Mouse (Mus musculus) midbrain, embryonic 13.5 days (tissue): ENCODE results near the gene Atp5j2. TPM values are rescaled to one million over a fixed set of nuclear protein-coding genes. Genes with fewer than 3 reads are reported as not detected.

Source experiments
- ATAC-seq: fragments of 200-750 bp; cut with Nextera tagmentation; 2 replicates; pipeline ENCODE4 v1.8.0; 2017; ENCODE audit warnings: mild to moderate bottlenecking, moderate TSS enrichment, moderate library complexity
- H3K27ac ChIP-seq: fragments of 300-500 bp; sonication (generic); 2 replicates; pipeline ENCODE4 v1.5.1; 2015; ENCODE audit warnings: inconsistent platforms, mild to moderate bottlenecking, moderate library complexity
- H3K27me3 ChIP-seq: fragments of 300-500 bp; sonication (generic); 2 replicates; pipeline ENCODE4 v1.6.1; 2015; ENCODE audit warnings: mild to moderate bottlenecking, inconsistent platforms
- H3K36me3 ChIP-seq: fragments of 300-500 bp; sonication (generic); 2 replicates; pipeline ENCODE4 v1.6.1; 2015; ENCODE audit warnings: mild to moderate bottlenecking, inconsistent platforms
- H3K4me1 ChIP-seq: fragments of 300-500 bp; sonication (generic); replicated peaks from 2 replicates; pipeline ENCODE4 v1.6.1; 2015; ENCODE audit warnings: inconsistent platforms
- H3K4me2 ChIP-seq: fragments of 300-500 bp; sonication (generic); replicated peaks from 2 replicates; pipeline ENCODE4 v1.6.1; 2015; ENCODE audit warnings: moderate library complexity, mild to moderate bottlenecking, inconsistent platforms
- H3K4me3 ChIP-seq: fragments of 300-500 bp; sonication (generic); replicated peaks from 2 replicates; pipeline ENCODE4 v1.5.1; 2015; ENCODE audit warnings: mild to moderate bottlenecking, inconsistent platforms
- H3K9ac ChIP-seq: fragments of 300-500 bp; sonication (generic); replicated peaks from 2 replicates; pipeline ENCODE4 v1.6.1; 2015; ENCODE audit warnings: mild to moderate bottlenecking, inconsistent platforms
- H3K9me3 ChIP-seq: fragments of 300-500 bp; sonication (generic); 2 replicates; pipeline ENCODE4 v1.6.1; 2016; ENCODE audit warnings: mild to moderate bottlenecking, inconsistent platforms
- WGBS: fragments of 180-500 bp; shearing (Covaris S2); methylation state at CpG from one replicate; pipeline ENCODE4 v1.1.7; 2015; 5-methylcytosine and 5-hydroxymethylcytosine counted together
- polyA plus RNA-seq: library from polyadenylated mRNA; unstranded; fragments of >200 nt; fragmentation: Nextera tagmentation; extraction: Ambion mirVana; gene quantifications from 2 replicates; pipeline ENCODE4 v1.2.1, GENCODE M21; 2015

Gene Atp5j2
- polyA plus RNA-seq, 1 experiment from 2014 or later, result 677 TPM

- Histone ChIP-seq H3K27ac (no peak overlapping the region), H3K9me3 (no peaks in the 10 kb centered on the region), H3K4me1 (no peaks in the 10 kb centered on the region), H3K9ac (no peak overlapping the region), H3K4me3 (no peak overlapping the region), H3K27me3 (no peaks in the 10 kb centered on the region), H3K4me2 (no peak overlapping the region), H3K36me3 (peaks cover 99% of the 10 kb centered on the region)
- WGBS, result 95% methylated on average over 5 of the region's 5 CpGs
- no peak for ATAC-seq
These were observed 44.1 kb downstream of the Atp5j2 start for GRCm38 (mm10) chr5:145147748-145148147.

GRCm38 (mm10) chr5:145140611-145141010 lies 51.3 kb downstream of the Atp5j2 start:
- Histone ChIP-seq H3K27me3 (no peaks in the 10 kb centered on the region), H3K9ac (peak overlapping the region; percentile 94), H3K36me3 (peaks cover 58% of the 10 kb centered on the region), H3K27ac (peak overlapping the region; percentile 87), H3K4me3 (peak overlapping the region; percentile 89), H3K4me2 (peak overlapping the region; percentile 97), H3K9me3 (no peaks in the 10 kb centered on the region), H3K4me1 (peaks cover 39% of the 10 kb centered on the region)
- WGBS, result 1% methylated on average over 18 of the region's 18 CpGs
- ATAC-seq, result peak; percentile 12; the same call in 1 of the 2 replicates

- under 1% methylated on average over 84 of the region's 84 CpGs for WGBS
- Histone ChIP-seq H3K9ac (peak within 1 kb of the TSS; percentile 94), H3K9me3 (no peaks in the 10 kb centered on the region), H3K36me3 (peaks cover 58% of the 10 kb centered on the region), H3K27me3 (no peaks in the 10 kb centered on the region), H3K4me1 (peaks cover 39% of the 10 kb centered on the region), H3K27ac (peak within 1 kb of the TSS; percentile 87), H3K4me2 (peak within 1 kb of the TSS; percentile 97), H3K4me3 (peak within 1 kb of the TSS; percentile 89)
- peak; percentile 94 for ATAC-seq
These were observed 52.0 kb downstream of the Atp5j2 start, which contains the start of the genes Pdap1 and Bud31 for GRCm38 (mm10) chr5:145139571-145140519. Pdap1 (minus strand) TSS chr5:145140238. Bud31 (plus strand) TSS chr5:145140362.

- peaks cover 39% of the 10 kb centered on the region for H3K4me1 ChIP-seq
- H3K4me3 ChIP-seq, result peak overlapping the region; percentile 89
- ATAC-seq, result no peak
- no peaks in the 10 kb centered on the region for H3K9me3 ChIP-seq
- whole genome bisulfite sequencing, result 16% methylated on average over 6 of the region's 6 CpGs
- H3K9ac ChIP-seq, result peak overlapping the region; percentile 94
- peaks cover 58% of the 10 kb centered on the region for H3K36me3 ChIP-seq
- H3K27ac ChIP-seq, result 0 out of 2 replicates have a peak overlapping the region, but pooled peaks have one; percentile 87
- H3K27me3 ChIP-seq, result no peaks in the 10 kb centered on the region
- H3K4me2 ChIP-seq, result peak overlapping the region; percentile 97
These were observed 53.0 kb downstream of the Atp5j2 start for GRCm38 (mm10) chr5:145138836-145139235.

Other genes with a start within 250 kb of the Atp5j2 start
- 26.9 and 32.2 TPM in 2 replicates for gene Smurf1, start 226.2 kb downstream of the Atp5j2 start, polyA plus RNA-seq
- gene Gm4871, start 159.3 kb downstream of the Atp5j2 start, polyA plus RNA-seq, result not detected in 2 replicates
- not detected in 2 replicates for gene 1700018F24Rik, start 149.1 kb downstream of the Atp5j2 start, polyA plus RNA-seq
- 250 and 259 TPM in 2 replicates for gene Arpc1a, start 108.2 kb downstream of the Atp5j2 start, polyA plus RNA-seq
- gene Kpna7, start 108.0 kb downstream of the Atp5j2 start, polyA plus RNA-seq, result not detected in 2 replicates
- 51.3 and 64.1 TPM in 2 replicates for gene Arpc1b, start 77.8 kb downstream of the Atp5j2 start, polyA plus RNA-seq
- gene Pdap1, start 51.8 kb downstream of the Atp5j2 start, polyA plus RNA-seq, result 131 TPM in 2 replicates
- gene Bud31, start 51.7 kb downstream of the Atp5j2 start, polyA plus RNA-seq, result 228 and 231 TPM in 2 replicates
- 22.1 and 22.8 TPM in 2 replicates for gene Ptcd1, start 25.0 kb downstream of the Atp5j2 start, polyA plus RNA-seq
- gene Cpsf4, start 24.8 kb downstream of the Atp5j2 start, polyA plus RNA-seq, result 57.2 and 58.9 TPM in 2 replicates
- 13.8 and 15.0 TPM in 2 replicates for gene Zkscan14, start 9.8 kb upstream of the Atp5j2 start, polyA plus RNA-seq
- 18.9 and 19.7 TPM in 2 replicates for gene Zkscan5, start 12.5 kb upstream of the Atp5j2 start, polyA plus RNA-seq
- 38.7 and 40.9 TPM in 2 replicates for gene Zfp655, start 39.7 kb upstream of the Atp5j2 start, polyA plus RNA-seq
- gene Zscan25, start 88.4 kb upstream of the Atp5j2 start, polyA plus RNA-seq, result 0.95 and 1.00 TPM in 2 replicates
- gene Cyp3a57, start 153.2 kb upstream of the Atp5j2 start, polyA plus RNA-seq, result not detected in 2 replicates